Comparison of ENCODE assay signal across 31 mouse cellular contexts in the genomic region with DNA sequence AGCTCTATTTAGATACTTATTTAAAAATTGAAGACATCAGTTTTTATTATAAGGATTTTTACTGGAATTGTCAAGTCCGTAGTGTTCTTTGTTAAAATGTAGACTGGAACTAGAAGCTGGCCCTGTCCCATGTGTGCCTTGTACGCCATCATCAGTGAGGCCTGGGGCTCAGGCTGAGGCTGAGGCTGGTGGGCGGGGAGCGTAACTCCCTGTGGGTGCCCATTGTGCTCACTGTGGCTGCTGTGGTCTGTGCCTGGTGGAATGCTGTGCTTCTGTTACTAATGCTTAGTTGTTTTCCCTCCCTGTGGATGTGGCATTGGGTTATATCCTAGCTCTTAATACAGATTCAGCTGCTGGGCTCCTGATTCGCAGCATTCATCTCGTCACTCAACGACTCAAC. TPM values are rescaled to one million over a fixed set of nuclear protein-coding genes. Genes with fewer than 3 reads are reported as not detected.
DNase-seq lines count a peak whose midpoint lies in the region; ATAC-seq lines count a peak whose summit lies in the region.
"Had no signal": no experiment of that assay in that cellular context is flagged by ENCODE, and none has a peak within 500 bp of the region (broad histone marks: within the 10 kb centered on the region; RNA-seq: fewer than 3 reads in every experiment).

No protein-coding gene starts in this region.

- DNase-seq in embryonic facial prominence, embryonic 14.5 days (ENCODE audit: low spot score) = peak; percentile 24
- DNase-seq in embryonic facial prominence, embryonic 10.5 days (ENCODE audit: low spot score) = no peak
- DNase-seq in heart, adult 11 months = peak; percentile 44
- no peak for DNase-seq in heart, postnatal 14 days
- peak; percentile 1 for DNase-seq in midbrain, embryonic 14.5 days
- no peak for DNase-seq in thymus, postnatal 4 days
- DNase-seq: adrenal gland, adult 2 months; adrenal gland, postnatal 14 days; B cell, adult 2 months; cerebellum, adult 11-12 months; cerebellum, adult 8-10 months; cerebellum, postnatal 10 days; cerebellum, postnatal 36 days; gastrocnemius, postnatal 10 days; gastrocnemius, postnatal 36 days; heart, postnatal 36 days had no signal

- ATAC-seq in embryonic facial prominence, embryonic 14.5 days (ENCODE audit: low read depth) = no peak
- no peak for ATAC-seq in midbrain, embryonic 14.5 days (ENCODE audit: low FRiP score, low TSS enrichment)
- ATAC-seq in midbrain, embryonic 13.5 days = no peak
- ATAC-seq: forebrain, embryonic 15.5 days; intestine, postnatal 0 days had no signal

- 80% methylated on average over 7 of the region's 7 CpGs for WGBS in embryonic facial prominence, embryonic 14.5 days
- 86% methylated on average over 7 of the region's 7 CpGs for WGBS in embryonic facial prominence, embryonic 10.5 days
- WGBS in midbrain, embryonic 14.5 days = 65% methylated on average over 7 of the region's 7 CpGs
- 81% methylated on average over 7 of the region's 7 CpGs for WGBS in midbrain, embryonic 13.5 days

- no peak overlapping the region for H3K27ac ChIP-seq in embryonic facial prominence, embryonic 14.5 days (replicated peaks; ENCODE audit: low read depth, low read length)
- H3K27ac ChIP-seq in embryonic facial prominence, embryonic 10.5 days (replicated peaks) = no peak overlapping the region
- no peak overlapping the region for H3K27ac ChIP-seq in midbrain, embryonic 14.5 days (replicated peaks; ENCODE audit: low read depth, low read length)
- no peak overlapping the region for H3K27ac ChIP-seq in midbrain, embryonic 13.5 days
- H3K27ac ChIP-seq: embryonic facial prominence, embryonic 12.5 days; forebrain, embryonic 15.5 days; hindbrain, embryonic 10.5 days; hindbrain, embryonic 15.5 days had no signal

- no peaks in the 10 kb centered on the region for H3K4me1 ChIP-seq in embryonic facial prominence, embryonic 14.5 days (ENCODE audit: control insufficient read depth, insufficient read depth, low read length)
- H3K4me1 ChIP-seq in embryonic facial prominence, embryonic 10.5 days = no peaks in the 10 kb centered on the region
- no peaks in the 10 kb centered on the region for H3K4me1 ChIP-seq in midbrain, embryonic 14.5 days (ENCODE audit: control insufficient read depth, insufficient read depth, low read length)
- no peaks in the 10 kb centered on the region for H3K4me1 ChIP-seq in midbrain, embryonic 13.5 days (replicated peaks)
- H3K4me1 ChIP-seq: embryonic facial prominence, embryonic 12.5 days; forebrain, embryonic 15.5 days; hindbrain, embryonic 10.5 days; hindbrain, embryonic 15.5 days had no signal

- no peak overlapping the region for H3K9ac ChIP-seq in embryonic facial prominence, embryonic 14.5 days (ENCODE audit: low read depth, low read length)
- H3K9ac ChIP-seq in midbrain, embryonic 14.5 days (replicated peaks; ENCODE audit: low read length) = no peak overlapping the region
- no peak overlapping the region for H3K9ac ChIP-seq in midbrain, embryonic 13.5 days (replicated peaks)
- H3K9ac ChIP-seq: embryonic facial prominence, embryonic 12.5 days; forebrain, embryonic 15.5 days; hindbrain, embryonic 15.5 days had no signal

- peaks cover 69% of the 10 kb centered on the region for H3K36me3 ChIP-seq in embryonic facial prominence, embryonic 14.5 days (ENCODE audit: control insufficient read depth, insufficient read depth, low read length)
- peaks cover 79% of the 10 kb centered on the region for H3K36me3 ChIP-seq in embryonic facial prominence, embryonic 10.5 days (replicated peaks)
- peaks cover 77% of the 10 kb centered on the region for H3K36me3 ChIP-seq in midbrain, embryonic 14.5 days (ENCODE audit: control insufficient read depth, insufficient read depth, low read length)
- H3K36me3 ChIP-seq in midbrain, embryonic 13.5 days = peaks cover 55% of the 10 kb centered on the region

- H3K4me3 ChIP-seq in embryonic facial prominence, embryonic 14.5 days (ENCODE audit: low read depth, low read length) = no peak overlapping the region
- no peak overlapping the region for H3K4me3 ChIP-seq in embryonic facial prominence, embryonic 10.5 days
- no peak overlapping the region for H3K4me3 ChIP-seq in midbrain, embryonic 14.5 days (replicated peaks; ENCODE audit: low read depth, low read length)
- H3K4me3 ChIP-seq in midbrain, embryonic 13.5 days (replicated peaks) = no peak overlapping the region
- H3K4me3 ChIP-seq: embryonic facial prominence, embryonic 12.5 days; erythroblast, embryonic 14.5 days; forebrain, embryonic 15.5 days; hindbrain, embryonic 10.5 days; hindbrain, embryonic 15.5 days had no signal

- no peaks in the 10 kb centered on the region for H3K9me3 ChIP-seq in embryonic facial prominence, embryonic 14.5 days (ENCODE audit: control insufficient read depth, low read length)
- no peaks in the 10 kb centered on the region for H3K9me3 ChIP-seq in embryonic facial prominence, embryonic 10.5 days
- no peaks in the 10 kb centered on the region for H3K9me3 ChIP-seq in midbrain, embryonic 14.5 days (ENCODE audit: control insufficient read depth, low read length)
- H3K9me3 ChIP-seq in midbrain, embryonic 13.5 days = no peaks in the 10 kb centered on the region
- H3K9me3 ChIP-seq: embryonic facial prominence, embryonic 12.5 days; forebrain, embryonic 15.5 days; G1E; hindbrain, embryonic 10.5 days; hindbrain, embryonic 15.5 days had no signal

- intact Hi-C loops in heart, postnatal 14 days (cut with DNase I) = no loop called here

- no peaks in the 10 kb centered on the region for H3K27me3 ChIP-seq in embryonic facial prominence, embryonic 14.5 days (replicated peaks; ENCODE audit: control insufficient read depth, insufficient read depth, low read length)
- H3K27me3 ChIP-seq in embryonic facial prominence, embryonic 10.5 days (replicated peaks; ENCODE audit: low read depth, poor library complexity, severe bottlenecking) = no peaks in the 10 kb centered on the region
- no peaks in the 10 kb centered on the region for H3K27me3 ChIP-seq in midbrain, embryonic 14.5 days (ENCODE audit: control insufficient read depth, insufficient read depth, low read length)
- no peaks in the 10 kb centered on the region for H3K27me3 ChIP-seq in midbrain, embryonic 13.5 days
- H3K27me3 ChIP-seq: CH12.LX; embryonic facial prominence, embryonic 12.5 days; forebrain, embryonic 15.5 days; hindbrain, embryonic 15.5 days had no signal

- no peak overlapping the region for H3K4me2 ChIP-seq in embryonic facial prominence, embryonic 14.5 days (ENCODE audit: low read depth, low read length)
- H3K4me2 ChIP-seq in midbrain, embryonic 14.5 days (ENCODE audit: low read length) = no peak overlapping the region
- no peak overlapping the region for H3K4me2 ChIP-seq in midbrain, embryonic 13.5 days (replicated peaks)
- H3K4me2 ChIP-seq: embryonic facial prominence, embryonic 12.5 days; forebrain, embryonic 15.5 days; heart, embryonic 11.5 days; hindbrain, embryonic 15.5 days had no signal

RNA-seq across cellular contexts. Expression of gene Ralgapb, which starts 40.2 kb away (rescaled TPM):
- polyA plus RNA-seq in embryonic facial prominence, embryonic 14.5 days (2014; fragmentation: Nextera tagmentation; extraction: Ambion mirVana) = 18.0 and 18.8 TPM in 2 replicates
- 11.9 and 12.7 TPM in 2 replicates for polyA plus RNA-seq in embryonic facial prominence, embryonic 10.5 days (2016; fragmentation: Nextera tagmentation; extraction: Ambion mirVana)
- total RNA-seq in heart, postnatal 14 days (2021) = 10 to 100 TPM; 33.5 TPM
- polyA plus RNA-seq in midbrain, embryonic 14.5 days (2014; fragmentation: Nextera tagmentation; extraction: Ambion mirVana) = 31.4 and 32.6 TPM in 2 replicates
- 21.4 and 23.0 TPM in 2 replicates for polyA plus RNA-seq in midbrain, embryonic 13.5 days (2015; fragmentation: Nextera tagmentation; extraction: Ambion mirVana)

RNA-seq across cellular contexts. Expression of gene Adig, which starts 52.6 kb away (rescaled TPM):
- 0.55 and 1.3 TPM in 2 replicates for polyA plus RNA-seq in embryonic facial prominence, embryonic 14.5 days (2014; fragmentation: Nextera tagmentation; extraction: Ambion mirVana)
- not detected in 2 replicates for polyA plus RNA-seq in embryonic facial prominence, embryonic 10.5 days (2016; fragmentation: Nextera tagmentation; extraction: Ambion mirVana)
- 1 to 10 TPM; 1.1 to 4.8 TPM for total RNA-seq in heart, postnatal 14 days (2021)
- not detected in 2 replicates for polyA plus RNA-seq in midbrain, embryonic 14.5 days (2014; fragmentation: Nextera tagmentation; extraction: Ambion mirVana)
- not detected in 2 replicates for polyA plus RNA-seq in midbrain, embryonic 13.5 days (2015; fragmentation: Nextera tagmentation; extraction: Ambion mirVana)
- total RNA-seq: CH12.LX; G1E; granulocyte monocyte progenitor cell, adult 5-6 weeks had no signal
- polyA plus RNA-seq: cortical plate, adult 2 months; embryonic facial prominence, embryonic 12.5 days; erythroblast, embryonic 14.5 days; forebrain, embryonic 15.5 days; G1E; heart, embryonic 11.5 days; heart, embryonic 14.5 days; heart, postnatal 0 days; hindbrain, embryonic 10.5 days; hindbrain, embryonic 15.5 days; intestine, embryonic 14.5 days; intestine, postnatal 0 days had no signal

Comparison
In these comparisons a context has a peak if more than half of its experiments do, and no peak if none do; other contexts are left out.
1. DNase-seq: peak in embryonic facial prominence, embryonic 14.5 days (single experiment), heart, adult 11 months (single experiment) and midbrain, embryonic 14.5 days (single experiment); none in embryonic facial prominence, embryonic 10.5 days (single experiment), heart, postnatal 14 days (0 of 2) and thymus, postnatal 4 days (single experiment).